Mouse (Mus musculus) liver, embryonic 12.5 days (tissue): Measurements from ENCODE around the gene Pigk. TPM values are rescaled to one million over a fixed set of nuclear protein-coding genes. Genes with fewer than 3 reads are reported as not detected.
A peak's percentile ranks its signal among the peaks of the same experiment; 100 is the strongest.

ENCODE experiments used
- ATAC-seq: fragments of 200-750 bp; cut with Nextera tagmentation; 2 replicates; pipeline ENCODE4 v1.8.0; 2017; ENCODE audit warnings: moderate number of reproducible peaks, mild to moderate bottlenecking, moderate library complexity
- H3K27ac ChIP-seq: fragments of 300-500 bp; sonication (generic); 2 replicates; pipeline ENCODE4 v1.5.1; 2016; ENCODE audit warnings: mild to moderate bottlenecking
- H3K27me3 ChIP-seq: fragments of 300-500 bp; sonication (generic); replicated peaks from 2 replicates; pipeline ENCODE4 v1.6.1; 2016; ENCODE audit warnings: mild to moderate bottlenecking, moderate library complexity
- H3K36me3 ChIP-seq: fragments of 300-500 bp; sonication (generic); 2 replicates; pipeline ENCODE4 v1.6.1; 2016; ENCODE audit warnings: mild to moderate bottlenecking, moderate library complexity
- H3K4me1 ChIP-seq: fragments of 300-500 bp; sonication (generic); 2 replicates; pipeline ENCODE4 v1.6.1; 2016
- H3K4me2 ChIP-seq: fragments of 300-500 bp; sonication (generic); 2 replicates; pipeline ENCODE4 v1.6.1; 2016; ENCODE audit warnings: mild to moderate bottlenecking, moderate library complexity
- H3K4me3 ChIP-seq: fragments of 300-500 bp; sonication (generic); 2 replicates; pipeline ENCODE4 v1.5.1; 2016; ENCODE audit warnings: mild to moderate bottlenecking, moderate library complexity
- H3K9ac ChIP-seq: fragments of 300-500 bp; sonication (generic); 2 replicates; pipeline ENCODE4 v1.6.1; 2016; ENCODE audit warnings: mild to moderate bottlenecking, moderate library complexity
- H3K9me3 ChIP-seq: fragments of 300-500 bp; sonication (generic); replicated peaks from 2 replicates; pipeline ENCODE4 v1.6.1; 2016; ENCODE audit warnings: mild to moderate bottlenecking, moderate library complexity
- WGBS: fragments of 180-500 bp; shearing (Covaris S2); methylation state at CpG from one replicate; pipeline ENCODE4 v1.1.7; 2016; ENCODE audit not compliant: insufficient replicate concordance; 5-methylcytosine and 5-hydroxymethylcytosine counted together
- polyA plus RNA-seq: library from polyadenylated mRNA; unstranded; fragments of >200 nt; fragmentation: Nextera tagmentation; extraction: Ambion mirVana; gene quantifications from 2 replicates; pipeline ENCODE4 v1.2.1, GENCODE M21; 2016

Gene Pigk
- polyA plus RNA-seq, 1 experiment from 2014 or later: 34.5 TPM

GRCm38 (mm10) chr3:152886749-152887148 lies 172.8 kb downstream of the Pigk start:
- Histone ChIP-seq H3K27me3 (no peaks in the 10 kb centered on the region), H3K27ac (no peak overlapping the region), H3K9me3 (no peaks in the 10 kb centered on the region), H3K4me2 (no peak overlapping the region), H3K4me1 (peaks cover 16% of the 10 kb centered on the region), H3K9ac (no peak overlapping the region), H3K4me3 (no peak overlapping the region), H3K36me3 (no peaks in the 10 kb centered on the region)
- ATAC-seq: no peak

DNA sequence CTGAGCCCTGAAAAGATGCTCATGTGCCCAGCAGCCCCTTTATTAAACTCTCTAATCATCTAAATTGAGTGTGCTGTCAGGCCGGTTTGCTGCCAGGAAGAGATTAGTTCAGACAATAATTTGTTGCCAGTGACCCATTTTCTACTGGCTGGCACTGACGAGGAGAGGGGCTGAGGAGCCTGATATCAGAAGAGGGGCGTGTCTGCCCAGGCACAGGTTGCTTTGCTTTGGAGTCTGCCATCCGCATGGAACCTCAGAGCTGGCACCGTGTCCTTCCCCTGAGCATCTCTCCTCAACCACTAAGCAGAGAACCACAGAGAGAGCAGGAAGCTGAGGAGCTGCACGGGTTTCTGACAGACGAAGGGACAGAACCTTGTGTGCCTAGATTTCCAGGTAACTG lies 174.2 kb downstream of the Pigk start:
- no peak for ATAC-seq
- Histone ChIP-seq H3K27ac (no peak overlapping the region), H3K36me3 (no peaks in the 10 kb centered on the region), H3K9me3 (no peaks in the 10 kb centered on the region), H3K4me3 (no peak overlapping the region), H3K27me3 (no peaks in the 10 kb centered on the region), H3K4me2 (no peak overlapping the region), H3K4me1 (peaks cover 16% of the 10 kb centered on the region), H3K9ac (no peak overlapping the region)
- 50% methylated on average over 7 of the region's 7 CpGs for WGBS

- H3K36me3 ChIP-seq: no peaks in the 10 kb centered on the region
- H3K4me1 ChIP-seq: no peaks in the 10 kb centered on the region
- no peak overlapping the region for H3K4me2 ChIP-seq
- no peak overlapping the region for H3K27ac ChIP-seq
- no peak overlapping the region for H3K9ac ChIP-seq
- ATAC-seq: no peak
- 15% methylated on average over 4 of the region's 4 CpGs for WGBS
- no peak overlapping the region for H3K4me3 ChIP-seq
- no peaks in the 10 kb centered on the region for H3K9me3 ChIP-seq
- H3K27me3 ChIP-seq: no peaks in the 10 kb centered on the region
These were observed 181.0 kb downstream of the Pigk start for GRCm38 (mm10) chr3:152894935-152895334.

- no peaks in the 10 kb centered on the region for H3K9me3 ChIP-seq
- no peaks in the 10 kb centered on the region for H3K4me1 ChIP-seq
- no peak overlapping the region for H3K27ac ChIP-seq
- H3K36me3 ChIP-seq: no peaks in the 10 kb centered on the region
- H3K4me3 ChIP-seq: no peak overlapping the region
- no peak overlapping the region for H3K4me2 ChIP-seq
- no peak for ATAC-seq
- H3K9ac ChIP-seq: no peak overlapping the region
- H3K27me3 ChIP-seq: no peaks in the 10 kb centered on the region
- WGBS: 59% methylated on average over 3 of the region's 3 CpGs
These were observed 182.2 kb downstream of the Pigk start for GRCm38 (mm10) chr3:152896111-152896510.

DNA sequence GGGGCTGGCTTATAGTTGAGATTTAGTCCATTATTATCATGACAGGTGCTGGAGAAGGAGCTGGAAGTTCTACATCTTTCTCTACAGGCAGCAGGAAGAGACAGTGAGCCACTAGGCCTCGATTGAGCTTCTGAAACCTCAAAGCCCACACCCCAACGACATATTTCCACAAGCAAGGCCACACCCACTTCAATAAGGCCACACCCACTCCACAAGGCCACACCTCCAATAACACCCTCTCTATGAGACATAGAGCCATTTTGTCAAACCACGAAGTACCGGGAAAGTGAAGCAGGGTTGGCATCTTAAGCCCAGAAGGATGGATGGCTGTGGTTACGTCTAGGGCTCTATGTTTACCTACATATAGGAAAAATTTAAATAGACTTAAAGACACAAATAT lies 183.3 kb downstream of the Pigk start:
- 60% methylated on average over 5 of the region's 5 CpGs for WGBS
- H3K9ac ChIP-seq: no peak overlapping the region
- no peaks in the 10 kb centered on the region for H3K9me3 ChIP-seq
- no peak for ATAC-seq
- no peak overlapping the region for H3K27ac ChIP-seq
- no peaks in the 10 kb centered on the region for H3K4me1 ChIP-seq
- H3K4me2 ChIP-seq: no peak overlapping the region
- no peaks in the 10 kb centered on the region for H3K27me3 ChIP-seq
- no peaks in the 10 kb centered on the region for H3K36me3 ChIP-seq
- H3K4me3 ChIP-seq: no peak overlapping the region

GRCm38 (mm10) chr3:152898906-152899305 lies 185.0 kb downstream of the Pigk start:
- no peaks in the 10 kb centered on the region for H3K36me3 ChIP-seq
- no peak overlapping the region for H3K27ac ChIP-seq
- no peaks in the 10 kb centered on the region for H3K9me3 ChIP-seq
- H3K9ac ChIP-seq: no peak overlapping the region
- H3K4me3 ChIP-seq: no peak overlapping the region
- no peak for ATAC-seq
- H3K4me1 ChIP-seq: no peaks in the 10 kb centered on the region
- H3K4me2 ChIP-seq: no peak overlapping the region
- no peaks in the 10 kb centered on the region for H3K27me3 ChIP-seq
- WGBS: 84% methylated on average over 9 of the region's 9 CpGs

DNA sequence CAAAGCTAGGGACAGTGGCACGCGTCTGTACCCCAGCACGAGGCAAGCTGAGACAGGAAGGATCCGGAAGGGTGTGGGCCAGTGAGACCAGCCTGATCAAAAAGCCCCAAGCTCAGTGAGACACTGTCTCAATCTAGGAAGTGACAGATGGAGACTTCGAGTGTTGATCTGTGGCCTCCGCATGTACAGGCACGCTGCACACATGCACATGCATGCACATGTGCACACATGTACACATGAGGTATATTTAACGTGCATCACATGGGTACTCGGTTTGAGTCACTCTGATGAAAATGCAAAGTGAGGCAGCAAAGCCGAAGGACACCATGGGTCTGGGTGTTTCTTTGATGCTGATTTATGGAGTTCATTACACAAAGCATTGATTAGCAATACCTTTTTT lies 191.1 kb downstream of the Pigk start:
- H3K9me3 ChIP-seq: no peaks in the 10 kb centered on the region
- no peaks in the 10 kb centered on the region for H3K36me3 ChIP-seq
- no peak overlapping the region for H3K27ac ChIP-seq
- no peaks in the 10 kb centered on the region for H3K4me1 ChIP-seq
- H3K27me3 ChIP-seq: no peaks in the 10 kb centered on the region
- no peak overlapping the region for H3K4me3 ChIP-seq
- no peak overlapping the region for H3K9ac ChIP-seq
- 72% methylated on average over 10 of the region's 10 CpGs for WGBS
- ATAC-seq: no peak
- no peak overlapping the region for H3K4me2 ChIP-seq

- Histone ChIP-seq H3K4me2 (no peak overlapping the region), H3K9ac (no peak overlapping the region), H3K27ac (no peak overlapping the region), H3K9me3 (no peaks in the 10 kb centered on the region), H3K36me3 (no peaks in the 10 kb centered on the region), H3K4me3 (no peak overlapping the region), H3K4me1 (no peaks in the 10 kb centered on the region), H3K27me3 (no peaks in the 10 kb centered on the region)
- ATAC-seq: no peak
- 45% methylated on average over 10 of the region's 10 CpGs for WGBS
These were observed 191.9 kb downstream of the Pigk start for GRCm38 (mm10) chr3:152905800-152906199.

GRCm38 (mm10) chr3:152907087-152907486 lies 193.2 kb downstream of the Pigk start:
- WGBS: 59% methylated on average over 5 of the region's 5 CpGs
- no peak for ATAC-seq
- Histone ChIP-seq H3K36me3 (no peaks in the 10 kb centered on the region), H3K27ac (no peak overlapping the region), H3K9me3 (no peaks in the 10 kb centered on the region), H3K4me2 (no peak overlapping the region), H3K9ac (no peak overlapping the region), H3K4me1 (peaks cover 6% of the 10 kb centered on the region), H3K4me3 (no peak overlapping the region), H3K27me3 (no peaks in the 10 kb centered on the region)

- no peak for ATAC-seq
These were observed 193.8 kb downstream of the Pigk start for GRCm38 (mm10) chr3:152907683-152908082.

GRCm38 (mm10) chr3:152911578-152911977 lies 197.7 kb downstream of the Pigk start:
- H3K4me1 ChIP-seq: peaks cover 16% of the 10 kb centered on the region
- H3K27ac ChIP-seq: no peak overlapping the region
- H3K4me3 ChIP-seq: no peak overlapping the region
- no peaks in the 10 kb centered on the region for H3K9me3 ChIP-seq
- H3K9ac ChIP-seq: no peak overlapping the region
- H3K4me2 ChIP-seq: no peak overlapping the region
- 70% methylated on average over 4 of the region's 4 CpGs for WGBS
- H3K36me3 ChIP-seq: no peaks in the 10 kb centered on the region
- H3K27me3 ChIP-seq: no peaks in the 10 kb centered on the region
- ATAC-seq: 0 out of 2 replicates have a peak, but pooled peaks have one; percentile 13

More at GRCm38 (mm10) chr3:152907683-152908082, 193.8 kb downstream of the Pigk start:
- Histone ChIP-seq H3K9me3 (no peaks in the 10 kb centered on the region), H3K4me2 (no peak overlapping the region), H3K27ac (no peak overlapping the region), H3K9ac (no peak overlapping the region), H3K4me3 (no peak overlapping the region), H3K36me3 (no peaks in the 10 kb centered on the region), H3K4me1 (peaks cover 10% of the 10 kb centered on the region), H3K27me3 (no peaks in the 10 kb centered on the region)
- WGBS: 69% methylated on average over 5 of the region's 5 CpGs

DNA sequence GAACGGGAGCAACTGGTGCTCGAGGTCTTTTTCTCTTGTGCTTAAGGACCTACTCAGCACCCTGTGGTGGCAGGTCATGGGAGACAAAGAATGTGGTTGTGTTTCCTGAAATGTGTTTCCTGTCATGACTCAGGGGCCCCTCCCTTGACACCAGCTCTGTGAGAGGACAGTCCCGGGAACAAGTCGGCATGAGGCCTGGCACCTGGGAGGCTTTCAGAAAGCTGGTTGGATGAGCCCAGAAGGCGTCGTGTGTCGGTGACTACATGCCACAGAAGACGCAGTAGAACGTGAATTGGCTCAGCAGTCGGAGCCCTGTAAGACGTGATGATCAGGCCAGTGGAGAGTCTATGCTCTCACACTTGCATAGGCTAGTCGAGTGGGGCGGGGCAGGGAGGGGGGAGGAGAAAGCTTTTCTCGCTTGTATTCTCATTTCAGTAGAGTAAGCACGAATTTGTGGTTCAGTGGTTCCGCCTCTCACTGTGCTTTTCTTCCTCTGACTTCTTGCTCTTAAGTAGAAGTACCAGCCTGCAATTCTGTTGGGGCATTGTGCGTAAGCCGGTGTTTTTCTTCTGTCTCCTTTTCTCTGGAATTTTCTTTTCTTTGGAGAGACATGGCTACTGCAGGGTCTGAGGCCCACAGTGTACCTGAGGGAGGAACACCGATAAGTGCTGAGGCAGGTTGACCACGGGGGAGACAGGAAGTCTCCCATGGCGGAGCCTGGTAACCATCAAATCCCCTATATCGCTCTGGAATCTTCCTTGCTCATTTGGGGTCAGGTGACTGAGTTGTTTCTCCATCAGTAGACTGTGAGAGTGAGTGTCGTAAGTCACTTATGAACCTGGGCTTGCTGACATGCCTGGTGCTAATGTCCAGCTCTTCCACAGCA lies 198.6 kb downstream of the Pigk start:
- H3K9ac ChIP-seq: no peak overlapping the region
- H3K4me2 ChIP-seq: peak overlapping the region; percentile 31
- WGBS: 28% methylated on average over 23 of the region's 23 CpGs
- H3K36me3 ChIP-seq: no peaks in the 10 kb centered on the region
- H3K9me3 ChIP-seq: no peaks in the 10 kb centered on the region
- no peak overlapping the region for H3K4me3 ChIP-seq
- peaks cover 16% of the 10 kb centered on the region for H3K4me1 ChIP-seq
- H3K27me3 ChIP-seq: no peaks in the 10 kb centered on the region
- H3K27ac ChIP-seq: peak overlapping the region; percentile 37; the same call in 1 of the 2 replicates
- peak; percentile 63; the same call in 1 of the 2 replicates for ATAC-seq
